Comparison of ENCODE assay signal across 18 mouse cellular contexts in genomic region chr1:60639536-60639935, GRCm38 (mm10).
DNase-seq lines count a peak whose midpoint lies in the region; ATAC-seq lines count a peak whose summit lies in the region.
"Had no signal": no experiment of that assay in that cellular context is flagged by ENCODE, and none has a peak within 500 bp of the region (broad histone marks: within the 10 kb centered on the region; RNA-seq: fewer than 3 reads in every experiment).

No protein-coding gene starts in this region.

- peak; percentile 63; the same call in 1 of the 2 replicates for ATAC-seq in forebrain, embryonic 13.5 days
- ATAC-seq: intestine, embryonic 15.5 days had no signal

- no peaks in the 10 kb centered on the region for H3K36me3 ChIP-seq in forebrain, embryonic 13.5 days (ENCODE audit: poor library complexity, severe bottlenecking)
- H3K36me3 ChIP-seq in forebrain, embryonic 10.5 days (replicated peaks) = no peaks in the 10 kb centered on the region
- H3K36me3 ChIP-seq: heart, embryonic 12.5 days; hindbrain, embryonic 10.5 days; intestine, embryonic 15.5 days had no signal

- no peak for DNase-seq in forebrain, embryonic 10.5 days (ENCODE audit: extremely low spot score, low spot score)
- peak; percentile 90 for DNase-seq in heart, adult 11 months
- no peak for DNase-seq in heart, adult 8-10 months (ENCODE audit: low spot score)
- peak; percentile 2 for DNase-seq in urinary bladder, postnatal 25 days (ENCODE audit: low spot score)
- no peak for DNase-seq in urinary bladder, adult 18-20 months (ENCODE audit: low spot score in 2 of 2)
- DNase-seq in telencephalon, adult 2 months (ENCODE audit: low read depth, low spot score) = peak; percentile 21
- no peak for DNase-seq in gastrocnemius, postnatal 14 days
- DNase-seq: adrenal gland, postnatal 14 days; cerebellum, adult 2 months; cerebellum, postnatal 10 days; gastrocnemius, adult 2 months; heart, adult 2 months; kidney, adult 18-20 months had no signal

- no peak overlapping the region for H3K4me3 ChIP-seq in forebrain, embryonic 13.5 days
- no peak overlapping the region for H3K4me3 ChIP-seq in forebrain, embryonic 10.5 days
- H3K4me3 ChIP-seq: gastrocnemius, adult 2 months; heart, adult 2 months; heart, embryonic 12.5 days; hindbrain, embryonic 10.5 days; intestine, embryonic 15.5 days had no signal

- no peaks in the 10 kb centered on the region for H3K27me3 ChIP-seq in forebrain, embryonic 13.5 days
- no peaks in the 10 kb centered on the region for H3K27me3 ChIP-seq in forebrain, embryonic 10.5 days (ENCODE audit: poor library complexity, severe bottlenecking)
- H3K27me3 ChIP-seq: heart, embryonic 12.5 days; intestine, embryonic 15.5 days had no signal

- intact Hi-C loops in gastrocnemius, postnatal 14 days (cut with DNase I; ENCODE audit: low total_unique reads) = no loop called here

- no peaks in the 10 kb centered on the region for H3K9me3 ChIP-seq in forebrain, embryonic 13.5 days (replicated peaks)
- no peaks in the 10 kb centered on the region for H3K9me3 ChIP-seq in forebrain, embryonic 10.5 days
- H3K9me3 ChIP-seq: heart, embryonic 12.5 days; hindbrain, embryonic 10.5 days; intestine, embryonic 15.5 days had no signal

- no peak overlapping the region for H3K27ac ChIP-seq in forebrain, embryonic 13.5 days
- H3K27ac ChIP-seq in forebrain, embryonic 10.5 days = no peak overlapping the region
- H3K27ac ChIP-seq: heart, adult 2 months; hindbrain, embryonic 10.5 days; hindbrain, embryonic 14.5 days; intestine, embryonic 15.5 days had no signal

- no peak overlapping the region for H3K4me2 ChIP-seq in forebrain, embryonic 13.5 days
- H3K4me2 ChIP-seq: heart, embryonic 12.5 days; hindbrain, embryonic 14.5 days; intestine, embryonic 15.5 days had no signal

- H3K4me1 ChIP-seq in forebrain, embryonic 13.5 days = 0 out of 2 replicates have a peak, but pooled peaks cover 3% of the 10 kb centered on the region
- H3K4me1 ChIP-seq in forebrain, embryonic 10.5 days = no peaks in the 10 kb centered on the region
- H3K4me1 ChIP-seq: hindbrain, embryonic 10.5 days; intestine, embryonic 15.5 days had no signal

- H3K9ac ChIP-seq in forebrain, embryonic 13.5 days = no peak overlapping the region
- H3K9ac ChIP-seq: heart, embryonic 12.5 days; hindbrain, embryonic 14.5 days; intestine, embryonic 15.5 days had no signal

- WGBS in forebrain, embryonic 13.5 days = 76% methylated on average over 2 of the region's 2 CpGs
- 92% methylated on average over 2 of the region's 2 CpGs for WGBS in forebrain, embryonic 10.5 days

Comparison
In these comparisons a context has a peak if more than half of its experiments do, and no peak if none do; other contexts are left out.
1. DNase-seq: peak in heart, adult 11 months (single experiment), urinary bladder, postnatal 25 days (single experiment) and telencephalon, adult 2 months (single experiment); none in forebrain, embryonic 10.5 days (single experiment), heart, adult 8-10 months (single experiment), urinary bladder, adult 18-20 months (0 of 2) and gastrocnemius, postnatal 14 days (single experiment).